Mouse (Mus musculus): ENCODE results near the gene Bmi1. TPM values are rescaled to one million over a fixed set of nuclear protein-coding genes. Genes with fewer than 3 reads are reported as not detected.
A peak's percentile ranks its signal among the peaks of the same experiment; 100 is the strongest.

Bmi1 gene
- total RNA-seq, 2 experiments from 2014 or later = 39.5 to 40.1 TPM

DNA sequence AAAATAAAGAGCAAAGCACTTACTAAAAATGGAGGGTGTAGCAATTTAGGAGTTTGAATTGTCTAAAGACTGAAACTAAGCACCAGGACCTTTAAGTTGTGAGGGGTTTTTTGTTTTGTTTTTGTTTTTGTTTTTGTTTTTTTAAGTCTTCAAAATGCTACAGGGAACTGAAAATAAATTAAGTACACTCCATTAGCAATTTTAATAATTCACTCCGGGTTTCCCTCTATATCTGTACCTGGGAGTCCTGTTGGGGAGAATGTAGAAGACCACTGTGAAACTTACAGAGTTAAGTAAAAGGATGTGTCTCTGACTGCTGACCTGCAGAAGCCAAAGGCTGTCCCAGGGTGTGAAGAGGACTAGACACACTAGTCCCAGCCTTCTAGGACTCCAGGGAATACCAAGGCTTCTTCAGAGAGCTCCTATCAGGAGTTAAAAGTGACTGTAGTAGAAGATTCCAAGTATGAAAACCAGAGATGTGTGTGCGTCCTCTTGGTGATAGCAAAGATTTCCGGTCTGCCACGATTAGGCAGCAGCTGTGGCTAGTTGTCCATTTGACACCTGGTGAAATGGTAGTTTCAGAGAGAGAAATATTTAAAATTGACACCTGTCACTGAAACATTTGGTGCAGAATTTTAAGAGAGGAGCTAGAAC, 20.9 kb downstream of the Bmi1 start:
- TF ChIP-seq CTCF (IDR thresholded peaks at IDR 0.05) = no peak
- no peak for DNase-seq (ENCODE audit: extremely low spot score in 1 of 2, low spot score in 2 of 2)
- intact Hi-C loops (cut with DNase I) = loop anchor here (10.0 kb wide), 1 partner anchor 747 kb away; the partner anchor contains the start of gene Ptf1a
- H3K27ac ChIP-seq = no peak overlapping the region
- no peak overlapping the region for H3K4me3 ChIP-seq

DNA sequence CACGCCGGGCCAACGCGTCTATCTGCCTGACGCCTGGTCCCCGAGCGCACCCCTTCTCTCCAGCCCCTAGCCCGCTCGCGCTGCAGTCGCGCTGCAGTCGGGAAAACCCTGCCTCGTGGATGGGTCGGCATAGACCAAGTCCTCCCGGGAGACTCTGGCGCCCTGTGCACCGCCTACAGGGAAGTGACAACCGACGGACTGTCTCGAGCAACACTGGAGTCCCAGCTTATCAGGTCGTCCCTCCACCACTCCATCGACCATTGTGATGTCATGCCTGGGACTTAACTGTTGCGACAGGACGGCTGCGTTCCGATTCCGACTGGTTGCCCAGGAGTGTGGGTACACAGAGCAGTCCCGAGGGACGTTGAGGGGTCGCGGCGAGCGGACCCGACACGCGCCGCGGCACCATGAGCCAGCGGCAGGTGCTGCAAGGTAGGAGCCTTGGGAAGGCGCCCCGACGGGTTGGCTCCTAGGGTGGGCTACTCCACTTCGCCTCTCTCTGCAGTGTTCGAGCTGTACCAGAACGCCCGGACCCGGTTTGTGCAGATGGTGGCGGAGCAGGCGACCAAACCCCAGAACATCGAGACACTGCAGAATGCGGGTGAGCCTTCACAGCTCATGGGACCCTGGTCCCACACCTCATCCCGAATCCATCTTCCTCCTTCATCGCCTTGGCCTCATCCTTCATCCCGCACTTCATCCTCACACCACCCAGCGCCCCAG, 22.0 kb downstream of the Bmi1 start:
- no peak for TF ChIP-seq CTCF (IDR thresholded peaks at IDR 0.05)
- no peak overlapping the region for H3K27ac ChIP-seq
- peak overlapping the region; percentile 20; the same call in 1 of the 2 replicates for H3K4me3 ChIP-seq
- intact Hi-C loops (cut with DNase I) = loop anchor here (10.0 kb wide), 1 partner anchor 746 kb away; the partner anchor contains the start of gene Ptf1a
- DNase-seq (ENCODE audit: extremely low spot score in 1 of 2, low spot score in 2 of 2) = no peak

DNA sequence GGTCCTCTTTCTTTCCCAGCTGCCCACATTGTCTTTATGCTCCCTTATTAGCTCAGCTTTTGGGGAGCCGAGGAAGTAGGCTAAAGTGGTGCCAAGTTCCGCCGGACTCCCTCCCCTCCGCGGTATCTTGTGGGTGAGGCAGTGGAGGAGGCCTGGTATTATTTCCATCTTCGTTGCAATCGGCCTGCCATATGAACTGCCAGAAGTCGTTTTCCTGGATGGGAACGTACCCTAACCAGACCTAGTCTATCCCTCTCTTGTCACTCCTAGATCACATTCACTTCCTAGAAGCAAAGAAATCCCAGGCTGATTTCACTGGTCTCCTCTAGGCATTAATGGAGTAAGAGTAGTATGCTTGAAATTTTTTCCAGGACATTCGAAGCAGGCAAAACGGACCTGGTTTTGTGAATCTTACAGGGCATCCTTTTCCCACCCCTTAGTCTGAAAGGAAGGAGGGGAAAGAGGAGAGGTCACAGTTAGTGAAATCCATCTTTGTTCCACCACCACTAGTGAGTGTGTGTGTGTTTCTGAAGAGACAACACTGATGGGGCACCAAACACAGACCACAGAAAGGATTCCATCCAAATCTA, 22.7 kb downstream of the Bmi1 start:
- TF ChIP-seq CTCF (IDR thresholded peaks at IDR 0.05) = no peak
- no peak for DNase-seq (ENCODE audit: extremely low spot score in 1 of 2, low spot score in 2 of 2)
- Histone ChIP-seq H3K4me3 (no peak overlapping the region), H3K27ac (no peak overlapping the region)
- intact Hi-C loops (cut with DNase I) = loop anchor here (10.0 kb wide), 1 partner anchor 745 kb away; the partner anchor contains the start of gene Ptf1a

DNA sequence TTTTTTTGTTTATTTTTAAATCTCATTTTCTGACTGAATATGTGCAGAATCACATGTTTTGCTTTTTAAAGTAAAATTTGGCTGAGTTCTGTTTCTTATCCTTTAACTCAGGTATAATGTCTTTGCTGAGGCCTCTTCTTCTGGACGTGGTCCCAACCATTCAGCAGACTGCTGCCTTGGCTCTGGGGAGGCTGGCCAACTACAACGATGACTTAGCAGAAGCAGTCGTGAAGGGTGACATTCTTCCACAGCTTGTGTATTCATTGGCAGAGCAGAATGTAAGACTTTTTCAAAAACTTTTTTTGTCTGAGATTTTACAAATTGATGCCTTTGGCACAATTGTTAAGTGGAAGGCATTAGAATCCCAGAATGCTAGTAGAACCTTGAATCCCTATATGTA, 33.5 kb downstream of the Bmi1 start:
- Histone ChIP-seq H3K4me3 (no peak overlapping the region), H3K27ac (no peak overlapping the region)
- TF ChIP-seq CTCF (IDR thresholded peaks at IDR 0.05) = no peak
- intact Hi-C loops (cut with DNase I) = no loop called here
- no peak for DNase-seq (ENCODE audit: extremely low spot score in 1 of 2, low spot score in 2 of 2)

DNA sequence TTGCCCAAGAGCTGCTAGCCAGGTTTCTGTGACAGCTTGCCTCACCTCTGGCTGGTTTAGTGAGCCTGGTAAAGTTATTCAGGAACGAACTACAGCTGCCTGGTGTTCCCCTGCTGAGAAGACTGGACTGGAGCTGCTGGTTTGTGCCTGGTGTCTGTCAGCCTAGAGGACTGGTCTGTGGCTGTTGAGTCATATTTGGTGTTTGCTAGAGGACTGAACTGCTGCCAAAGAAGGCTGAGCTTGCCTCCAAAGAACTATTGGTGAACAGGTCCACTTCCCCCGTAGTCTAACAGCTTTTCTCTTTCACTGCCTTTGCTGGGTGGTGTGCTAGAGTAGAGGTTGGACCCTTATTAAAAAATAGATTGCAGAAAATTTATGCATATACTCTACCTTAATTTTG, 36.3 kb downstream of the Bmi1 start:
- TF ChIP-seq CTCF (IDR thresholded peaks at IDR 0.05) = no peak
- no peak for DNase-seq (ENCODE audit: extremely low spot score in 1 of 2, low spot score in 2 of 2)
- Histone ChIP-seq H3K27ac (no peak overlapping the region), H3K4me3 (no peak overlapping the region)
- intact Hi-C loops (cut with DNase I) = no loop called here

DNA sequence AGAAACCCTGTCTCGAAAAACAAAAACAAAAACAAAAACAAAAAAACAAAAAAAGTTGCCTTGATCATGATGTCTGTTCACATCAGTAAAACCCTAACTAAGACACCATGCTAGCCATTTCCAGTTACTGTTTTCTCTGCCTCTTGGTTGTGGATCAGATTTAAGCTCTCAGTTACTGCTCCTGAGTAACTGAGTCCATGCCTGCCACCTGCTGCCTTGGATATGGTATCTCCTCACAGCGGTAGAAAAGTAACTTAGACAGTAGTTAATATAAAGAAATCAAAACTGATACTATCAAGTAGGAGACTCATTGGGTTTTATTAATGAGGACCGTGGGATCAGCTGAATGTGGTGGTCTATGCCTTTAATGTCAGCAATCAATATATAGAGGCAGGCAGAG, 37.5 kb downstream of the Bmi1 start:
- no peak overlapping the region for H3K4me3 ChIP-seq
- H3K27ac ChIP-seq = no peak overlapping the region
- intact Hi-C loops (cut with DNase I) = no loop called here
- DNase-seq (ENCODE audit: extremely low spot score in 1 of 2, low spot score in 2 of 2) = no peak
- TF ChIP-seq CTCF (IDR thresholded peaks at IDR 0.05) = no peak

DNA sequence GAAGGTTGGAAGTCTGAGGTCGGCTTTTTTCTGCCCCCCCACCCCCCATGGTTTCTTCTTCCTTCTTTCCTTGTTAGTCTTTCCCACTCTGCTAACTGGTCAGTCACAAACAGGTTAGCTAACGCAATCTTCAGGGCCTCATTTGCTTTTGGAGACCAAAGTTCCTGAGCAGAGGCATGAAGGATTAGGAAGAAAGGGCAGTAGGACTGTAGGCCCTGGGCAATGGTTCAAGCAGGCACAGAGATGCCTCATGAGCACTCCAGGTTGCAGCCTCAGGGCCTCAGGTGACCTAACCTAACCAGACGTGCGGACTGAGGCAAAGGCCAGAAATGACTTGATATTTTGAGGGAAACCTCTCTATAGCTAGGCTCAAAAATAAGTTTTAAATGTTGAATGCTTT, 41.7 kb downstream of the Bmi1 start:
- no peak for DNase-seq (ENCODE audit: extremely low spot score in 1 of 2, low spot score in 2 of 2)
- H3K27ac ChIP-seq = no peak overlapping the region
- TF ChIP-seq CTCF (IDR thresholded peaks at IDR 0.05) = no peak
- intact Hi-C loops (cut with DNase I) = no loop called here
- no peak overlapping the region for H3K4me3 ChIP-seq

DNA sequence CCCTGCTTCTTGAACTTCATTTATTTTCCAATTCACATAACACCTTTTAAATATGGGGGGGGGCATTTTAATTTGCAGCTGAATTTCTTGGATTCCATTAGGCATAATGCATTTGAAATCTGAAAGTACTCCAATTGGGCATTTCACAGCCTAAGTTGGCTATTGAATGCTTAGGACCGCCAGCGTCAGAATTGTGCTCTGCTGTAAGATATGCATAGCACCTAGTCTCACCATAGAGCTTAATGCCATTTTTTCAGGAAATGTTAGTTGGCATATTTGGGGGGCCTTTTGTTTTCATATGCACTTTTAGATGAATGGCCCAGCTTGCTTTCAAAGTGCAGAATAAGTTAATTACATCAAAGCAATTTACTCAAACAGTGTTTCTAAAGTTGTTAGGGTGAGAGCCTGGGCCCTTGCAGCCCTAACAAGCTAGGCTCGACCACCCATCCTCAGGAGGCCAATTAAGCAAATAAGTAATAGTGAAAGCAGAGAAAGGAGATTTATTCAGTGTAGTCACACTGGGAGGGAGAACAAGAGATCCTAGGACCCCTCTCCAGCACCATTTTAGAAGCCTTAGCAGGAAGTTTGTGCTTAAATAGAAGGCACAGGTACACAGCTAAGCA, 45.5 kb downstream of the Bmi1 start:
- intact Hi-C loops (cut with DNase I) = no loop called here

DNA sequence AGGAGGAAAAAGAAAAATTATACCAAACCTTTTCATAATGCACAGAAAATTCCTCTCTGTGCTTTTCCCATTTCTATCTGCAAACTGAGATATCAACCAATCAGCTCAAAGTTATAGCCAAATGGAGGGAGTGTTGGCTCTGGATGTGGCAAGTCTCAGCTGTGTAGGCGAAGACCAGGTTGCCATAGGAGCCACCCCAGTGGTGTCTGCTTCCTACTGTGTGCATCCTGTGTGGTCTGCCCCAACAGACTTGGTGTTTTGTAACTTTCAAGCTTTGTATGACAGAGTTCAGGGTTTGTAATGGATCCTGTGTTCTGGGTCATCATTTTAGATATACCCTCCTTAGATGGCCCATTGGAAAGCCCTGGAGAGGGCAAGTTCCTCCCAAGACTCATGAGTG, 47.6 kb downstream of the Bmi1 start:
- TF ChIP-seq CTCF (IDR thresholded peaks at IDR 0.05) = no peak
- H3K27ac ChIP-seq = no peak overlapping the region
- H3K4me3 ChIP-seq = no peak overlapping the region
- no peak for DNase-seq (ENCODE audit: extremely low spot score in 1 of 2, low spot score in 2 of 2)
- intact Hi-C loops (cut with DNase I) = no loop called here

More for the DNA sequence above, 45.5 kb downstream of the Bmi1 start:
- Histone ChIP-seq H3K4me3 (no peak overlapping the region), H3K27ac (no peak overlapping the region)
- no peak for DNase-seq (ENCODE audit: extremely low spot score in 1 of 2, low spot score in 2 of 2)
- TF ChIP-seq CTCF (IDR thresholded peaks at IDR 0.05) = no peak

DNA sequence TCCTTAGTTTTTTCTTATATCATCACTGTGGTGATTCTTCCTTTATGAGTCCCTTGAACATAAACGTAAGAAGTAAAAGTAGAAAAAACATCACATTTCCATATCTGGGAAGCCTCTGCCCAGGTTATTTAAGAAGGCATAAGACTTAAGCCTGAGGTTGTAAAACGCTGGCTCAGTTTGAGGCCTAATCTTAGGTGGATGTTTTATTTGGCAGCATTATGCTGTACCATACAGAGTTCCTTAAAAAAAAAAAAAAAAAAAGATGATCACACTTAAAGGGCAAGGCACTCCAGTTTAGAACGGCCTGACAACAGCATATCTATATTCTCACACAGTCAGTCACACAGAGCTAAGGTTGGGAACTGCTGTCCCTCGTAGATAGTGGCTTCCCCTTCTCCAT, 49.1 kb downstream of the Bmi1 start:
- intact Hi-C loops (cut with DNase I) = no loop called here
- TF ChIP-seq CTCF (IDR thresholded peaks at IDR 0.05) = no peak
- DNase-seq (ENCODE audit: extremely low spot score in 1 of 2, low spot score in 2 of 2) = no peak
- no peak overlapping the region for H3K4me3 ChIP-seq
- H3K27ac ChIP-seq = no peak overlapping the region

DNA sequence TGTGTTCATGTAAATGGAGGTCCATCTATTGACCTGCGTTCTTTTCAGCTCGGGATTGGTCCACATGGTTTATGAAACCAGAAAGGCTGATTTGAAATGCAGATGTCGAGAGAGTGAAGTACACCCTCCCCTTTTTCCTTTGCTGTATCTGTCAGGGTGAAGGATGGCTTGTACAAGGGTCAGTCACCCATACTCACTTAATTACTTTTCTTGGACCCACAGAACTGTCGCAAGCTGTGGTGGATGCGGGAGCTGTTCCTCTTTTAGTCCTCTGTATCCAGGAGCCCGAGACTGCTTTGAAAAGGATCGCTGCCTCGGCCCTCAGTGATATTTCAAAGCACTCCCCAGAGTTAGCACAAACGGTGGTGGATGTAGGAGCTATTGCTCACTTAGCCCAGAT, 54.9 kb downstream of the Bmi1 start:
- intact Hi-C loops (cut with DNase I) = no loop called here

More for the DNA sequence above, 54.9 kb downstream of the Bmi1 start:
- no peak overlapping the region for H3K27ac ChIP-seq
- TF ChIP-seq CTCF (IDR thresholded peaks at IDR 0.05) = no peak
- H3K4me3 ChIP-seq = no peak overlapping the region
- DNase-seq (ENCODE audit: extremely low spot score in 1 of 2, low spot score in 2 of 2) = no peak
